Mouse (Mus musculus): ENCODE measurements around the gene Socs5. TPM values are rescaled to one million over a fixed set of nuclear protein-coding genes. Genes with fewer than 3 reads are reported as not detected.

Socs5 gene
- polyA plus RNA-seq, 1 experiment from 2014 or later = 15.5 TPM

DNA sequence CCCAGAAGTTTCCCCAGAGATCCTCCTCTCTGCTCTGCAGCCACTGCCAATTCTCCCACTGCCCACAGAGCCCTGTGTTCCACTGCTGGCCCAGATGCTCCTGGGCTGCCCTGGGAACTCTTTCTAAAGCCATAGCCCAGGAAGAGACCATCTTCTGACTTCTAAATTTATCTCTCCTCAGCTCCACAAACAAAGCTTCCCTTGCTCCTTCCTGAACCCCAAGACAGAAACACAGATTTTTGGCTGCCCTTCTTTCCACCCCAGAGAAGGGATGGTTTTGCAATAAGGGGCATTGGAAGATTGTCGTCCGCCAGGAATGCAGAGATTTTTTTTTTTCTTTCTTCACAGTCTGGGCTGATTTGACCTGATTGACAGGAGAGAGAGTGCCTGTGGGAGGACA lies 66.5 kb downstream of the Socs5 start:
- ATAC-seq (ENCODE audit: insufficient number of reproducible peaks, low FRiP score, low TSS enrichment, low read depth) = no peak
- Histone ChIP-seq H3K4me3 (no peak overlapping the region), H3K4me1 (peaks cover 31% of the 10 kb centered on the region), H3K36me3 (no peaks in the 10 kb centered on the region), H3K27ac (0 out of 2 replicates have a peak overlapping the region, but pooled peaks have one; percentile 1), H3K4me2 (no peak overlapping the region), H3K27me3 (no peaks in the 10 kb centered on the region), H3K9ac (no peak overlapping the region), H3K9me3 (no peaks in the 10 kb centered on the region)
- 52% methylated on average over 2 of the region's 2 CpGs for WGBS

- H3K9ac ChIP-seq = no peak overlapping the region
- 70% methylated on average over 9 of the region's 9 CpGs for WGBS
- no peak overlapping the region for H3K4me3 ChIP-seq
- no peaks in the 10 kb centered on the region for H3K27me3 ChIP-seq
- H3K27ac ChIP-seq = peak overlapping the region; percentile 1; the same call in 1 of the 2 replicates
- no peak overlapping the region for H3K4me2 ChIP-seq
- no peaks in the 10 kb centered on the region for H3K9me3 ChIP-seq
- ATAC-seq (ENCODE audit: insufficient number of reproducible peaks, low FRiP score, low TSS enrichment, low read depth) = no peak
- no peaks in the 10 kb centered on the region for H3K36me3 ChIP-seq
- H3K4me1 ChIP-seq = peaks cover 36% of the 10 kb centered on the region
These were observed 67.3 kb downstream of the Socs5 start for GRCm38 (mm10) chr17:87174651-87175331.

DNA sequence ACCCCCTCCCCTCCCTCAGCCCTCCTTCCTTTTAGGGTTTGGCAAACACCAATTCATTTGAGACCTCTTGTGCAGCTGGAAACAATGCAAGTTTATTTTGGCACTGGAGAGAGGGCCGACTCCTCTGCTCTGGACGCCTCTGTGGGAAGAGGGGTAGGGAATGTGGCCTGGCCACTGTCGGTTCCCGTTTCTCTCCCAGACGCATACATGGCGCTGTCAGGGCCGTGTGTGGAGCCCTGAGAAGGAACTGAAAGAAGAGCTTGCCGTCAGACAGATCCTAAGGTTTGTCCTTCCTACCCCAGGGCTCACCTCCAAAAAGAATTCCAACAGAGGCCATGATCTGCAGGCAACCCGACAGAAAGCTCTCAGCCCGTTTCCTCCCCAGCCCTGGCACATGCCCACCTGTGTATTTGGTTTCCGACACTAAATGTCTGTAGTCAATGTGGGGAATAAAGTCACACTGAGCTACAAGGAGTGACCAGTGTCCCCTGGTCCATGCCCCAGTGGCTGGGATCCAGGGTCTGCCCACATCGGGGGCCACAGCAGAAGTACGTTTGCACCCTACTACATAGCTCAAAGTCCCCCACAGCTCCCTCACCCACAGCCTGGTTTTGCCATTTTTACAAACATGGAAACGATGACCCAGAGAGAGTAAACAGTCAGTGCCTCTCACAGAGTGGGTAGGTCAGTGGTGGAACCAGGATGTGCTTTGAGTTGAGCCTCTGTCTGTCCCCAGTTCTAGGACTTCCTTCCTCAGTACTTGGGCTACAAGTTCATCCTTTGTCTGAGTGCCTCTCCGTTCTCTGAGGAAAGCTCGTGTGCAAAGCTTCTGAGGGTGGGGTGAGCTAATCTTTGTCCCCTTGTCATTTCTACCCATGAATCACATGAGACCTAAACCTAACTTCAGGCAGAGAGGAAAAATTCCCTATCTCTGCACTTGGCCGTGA lies 68.9 kb downstream of the Socs5 start:
- Histone ChIP-seq H3K27me3 (no peaks in the 10 kb centered on the region), H3K4me3 (no peak overlapping the region), H3K4me1 (peaks cover 38% of the 10 kb centered on the region), H3K4me2 (no peak overlapping the region), H3K36me3 (no peaks in the 10 kb centered on the region), H3K9me3 (no peaks in the 10 kb centered on the region), H3K27ac (peak overlapping the region; percentile 54; the same call in 1 of the 2 replicates), H3K9ac (no peak overlapping the region)
- ATAC-seq (ENCODE audit: insufficient number of reproducible peaks, low FRiP score, low TSS enrichment, low read depth) = no peak
- WGBS = 55% methylated on average over 17 of the region's 17 CpGs

DNA sequence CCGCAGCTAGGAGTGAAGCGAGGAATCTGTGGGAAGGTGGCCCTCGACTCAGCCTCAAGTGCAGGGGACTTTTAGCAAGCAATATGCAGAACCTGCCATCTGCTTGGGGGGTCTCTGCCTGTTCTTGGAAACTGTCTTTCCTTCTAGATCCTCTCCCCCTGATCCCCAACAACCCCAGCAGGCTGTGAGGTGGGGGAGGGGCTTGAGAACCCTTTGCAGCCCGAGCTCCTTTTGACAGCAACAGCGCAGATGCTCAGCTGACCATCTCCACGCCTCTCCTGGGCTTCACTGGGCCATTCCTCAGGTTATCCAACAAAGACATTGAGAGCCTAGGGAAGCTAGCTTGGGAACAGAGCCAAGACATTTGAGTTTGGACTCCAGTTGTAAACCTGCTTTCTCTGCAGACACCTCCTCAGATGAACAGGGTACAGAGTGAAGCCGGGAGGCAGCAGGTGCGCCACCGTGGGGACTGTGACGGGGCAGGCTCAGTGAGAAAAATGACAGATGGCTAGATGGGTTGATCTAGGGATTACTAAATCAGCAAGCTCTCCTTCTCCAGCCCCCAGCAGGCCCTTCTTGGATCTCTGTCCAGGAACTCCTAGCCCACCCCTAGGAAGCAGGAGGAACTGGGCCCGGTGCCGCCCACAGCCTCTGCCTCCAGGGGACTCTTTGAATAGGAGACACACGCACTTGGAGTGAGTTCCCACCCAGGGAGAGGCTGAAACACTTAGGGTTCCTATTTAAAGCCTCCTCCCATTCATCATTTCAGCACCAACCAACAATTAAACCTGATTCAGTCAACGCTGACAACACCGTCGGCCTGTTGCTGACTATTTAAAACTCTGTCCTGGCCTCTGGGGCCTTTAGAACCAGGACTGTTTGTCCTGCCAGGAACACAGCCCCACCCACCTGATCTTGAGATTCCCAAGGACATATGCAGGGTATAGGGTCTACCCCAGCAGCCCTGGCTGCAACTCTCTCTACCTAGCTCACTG lies 71.4 kb downstream of the Socs5 start:
- Histone ChIP-seq H3K4me2 (no peak overlapping the region), H3K4me1 (peaks cover 37% of the 10 kb centered on the region), H3K9ac (no peak overlapping the region), H3K27me3 (no peaks in the 10 kb centered on the region), H3K36me3 (no peaks in the 10 kb centered on the region), H3K9me3 (no peaks in the 10 kb centered on the region), H3K27ac (peak overlapping the region; percentile 38; the same call in 1 of the 2 replicates), H3K4me3 (no peak overlapping the region)
- peak; percentile 17; the same call in 1 of the 2 replicates for ATAC-seq (ENCODE audit: insufficient number of reproducible peaks, low FRiP score, low TSS enrichment, low read depth)
- 37% methylated on average over 16 of the region's 16 CpGs for WGBS

DNA sequence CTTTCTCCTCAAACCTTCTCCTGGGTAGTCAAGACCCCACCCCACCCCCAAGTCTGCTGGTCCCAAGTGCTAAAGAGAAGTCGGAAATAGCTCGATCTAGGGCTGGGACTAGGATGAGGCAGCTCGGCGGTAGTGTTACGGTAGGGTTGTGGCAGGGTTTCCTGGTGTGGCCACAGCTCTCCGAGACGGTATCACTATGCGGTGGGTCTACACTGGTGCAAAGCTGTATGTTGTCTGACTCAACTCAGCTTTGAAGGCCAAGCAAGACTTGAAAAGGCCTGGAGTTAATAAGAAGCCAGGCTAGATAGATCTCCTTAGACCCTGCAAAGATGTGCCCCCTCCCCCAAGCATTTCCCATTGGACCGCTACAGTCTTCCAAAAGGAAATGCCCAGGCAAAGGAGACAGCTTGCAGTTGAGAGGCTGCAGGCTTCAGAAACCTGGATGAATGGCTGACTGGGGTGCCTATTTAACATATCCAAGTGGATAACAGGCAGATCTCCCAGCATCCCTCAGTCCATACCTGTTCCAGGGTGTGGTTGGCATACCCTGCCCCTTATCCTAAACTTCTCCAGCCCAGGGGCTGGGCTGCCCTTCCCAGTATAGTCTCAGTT lies 72.6 kb downstream of the Socs5 start:
- Histone ChIP-seq H3K36me3 (no peaks in the 10 kb centered on the region), H3K27ac (no peak overlapping the region; the same call in 1 of the 2 replicates), H3K9me3 (no peaks in the 10 kb centered on the region), H3K9ac (no peak overlapping the region), H3K4me3 (no peak overlapping the region), H3K4me2 (no peak overlapping the region), H3K4me1 (peaks cover 29% of the 10 kb centered on the region), H3K27me3 (no peaks in the 10 kb centered on the region)
- ATAC-seq (ENCODE audit: insufficient number of reproducible peaks, low FRiP score, low TSS enrichment, low read depth) = no peak
- WGBS = 83% methylated on average over 9 of the region's 9 CpGs

DNA sequence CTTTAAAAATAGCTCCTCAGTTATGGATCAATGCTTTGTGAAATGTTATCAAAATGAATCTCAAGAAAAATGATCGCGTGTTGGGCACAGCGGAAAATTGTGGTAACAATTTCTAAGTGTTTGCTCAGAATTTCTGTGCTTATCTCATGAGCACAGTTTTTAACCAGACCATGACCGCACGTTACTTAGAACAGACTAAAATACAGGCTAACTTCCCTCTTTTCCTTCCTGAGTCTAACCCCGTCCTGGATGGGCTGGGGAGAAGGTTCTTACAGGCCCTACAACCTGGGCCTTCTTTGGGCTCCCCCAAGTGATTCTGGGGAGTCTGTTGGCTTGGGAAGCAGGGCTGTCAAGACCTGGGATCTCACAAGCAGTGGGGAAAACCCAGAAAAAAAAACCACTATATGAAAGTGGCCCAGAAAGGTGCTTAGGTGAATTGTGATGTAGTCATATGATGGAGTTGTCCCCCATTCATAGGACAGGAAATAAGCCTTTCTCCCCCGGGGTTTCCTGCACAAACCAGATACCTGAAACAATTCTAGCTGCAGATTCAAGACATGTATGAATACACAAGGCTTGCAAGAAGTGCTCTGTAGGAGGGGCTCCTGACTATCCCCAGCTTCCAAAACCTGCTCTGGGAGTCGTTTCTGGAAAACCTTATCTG lies 74.3 kb downstream of the Socs5 start:
- no peak overlapping the region for H3K27ac ChIP-seq
- H3K4me2 ChIP-seq = no peak overlapping the region
- no peak for ATAC-seq (ENCODE audit: insufficient number of reproducible peaks, low FRiP score, low TSS enrichment, low read depth)

DNA sequence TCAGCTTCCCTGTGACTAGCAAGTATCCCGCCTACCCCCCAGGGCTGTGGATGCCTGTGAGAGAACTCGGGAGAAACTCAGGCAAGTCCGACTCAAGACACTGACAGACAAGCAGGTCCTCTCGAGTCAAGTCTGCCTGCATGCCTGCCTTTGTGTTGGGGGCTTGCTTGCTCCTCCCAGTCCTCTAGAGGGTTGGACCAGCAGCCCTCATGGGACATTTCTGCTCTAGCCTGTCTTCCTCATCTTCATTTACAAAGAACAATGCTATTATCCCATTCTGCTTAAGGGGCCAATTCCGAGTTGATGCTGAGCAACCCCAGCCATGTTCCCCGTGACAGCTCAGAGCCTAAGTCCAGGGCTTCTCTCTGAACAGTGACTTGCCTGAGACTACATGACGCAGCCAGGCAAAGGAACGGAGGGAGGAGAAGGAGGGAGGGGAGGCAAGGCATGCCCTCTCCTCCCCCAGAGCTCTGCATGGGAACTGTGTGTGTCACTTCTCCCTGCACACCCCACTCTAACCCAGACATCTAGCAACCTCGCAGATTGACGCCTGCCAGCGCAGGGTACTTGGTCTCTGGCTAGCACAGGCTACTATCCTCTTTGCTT lies 78.1 kb downstream of the Socs5 start:
- 39% methylated on average over 11 of the region's 11 CpGs for WGBS
- no peaks in the 10 kb centered on the region for H3K36me3 ChIP-seq
- no peak overlapping the region for H3K9ac ChIP-seq
- no peak overlapping the region for H3K4me2 ChIP-seq
- no peak for ATAC-seq (ENCODE audit: insufficient number of reproducible peaks, low FRiP score, low TSS enrichment, low read depth)
- H3K27ac ChIP-seq = no peak overlapping the region
- peaks cover 28% of the 10 kb centered on the region for H3K4me1 ChIP-seq
- H3K27me3 ChIP-seq = no peaks in the 10 kb centered on the region
- no peak overlapping the region for H3K4me3 ChIP-seq
- H3K9me3 ChIP-seq = no peaks in the 10 kb centered on the region

More for the DNA sequence above, 74.3 kb downstream of the Socs5 start:
- no peaks in the 10 kb centered on the region for H3K27me3 ChIP-seq
- H3K9me3 ChIP-seq = no peaks in the 10 kb centered on the region
- peaks cover 28% of the 10 kb centered on the region for H3K4me1 ChIP-seq
- 81% methylated on average over 8 of the region's 8 CpGs for WGBS
- H3K4me3 ChIP-seq = no peak overlapping the region
- H3K36me3 ChIP-seq = no peaks in the 10 kb centered on the region
- H3K9ac ChIP-seq = no peak overlapping the region

GRCm38 (mm10) chr17:87187005-87187404 lies 79.5 kb downstream of the Socs5 start:
- ATAC-seq (ENCODE audit: insufficient number of reproducible peaks, low FRiP score, low TSS enrichment, low read depth) = no peak
- 50% methylated on average over 17 of the region's 17 CpGs for WGBS
- H3K27ac ChIP-seq = no peak overlapping the region

More at GRCm38 (mm10) chr17:87187005-87187404, 79.5 kb downstream of the Socs5 start:
- no peak overlapping the region for H3K4me2 ChIP-seq
- no peaks in the 10 kb centered on the region for H3K36me3 ChIP-seq
- H3K4me1 ChIP-seq = peaks cover 28% of the 10 kb centered on the region
- no peaks in the 10 kb centered on the region for H3K9me3 ChIP-seq
- no peak overlapping the region for H3K4me3 ChIP-seq
- H3K27me3 ChIP-seq = no peaks in the 10 kb centered on the region
- no peak overlapping the region for H3K9ac ChIP-seq
